Mouse (Mus musculus): ENCODE measurements around the gene Ap1g1.

DNA sequence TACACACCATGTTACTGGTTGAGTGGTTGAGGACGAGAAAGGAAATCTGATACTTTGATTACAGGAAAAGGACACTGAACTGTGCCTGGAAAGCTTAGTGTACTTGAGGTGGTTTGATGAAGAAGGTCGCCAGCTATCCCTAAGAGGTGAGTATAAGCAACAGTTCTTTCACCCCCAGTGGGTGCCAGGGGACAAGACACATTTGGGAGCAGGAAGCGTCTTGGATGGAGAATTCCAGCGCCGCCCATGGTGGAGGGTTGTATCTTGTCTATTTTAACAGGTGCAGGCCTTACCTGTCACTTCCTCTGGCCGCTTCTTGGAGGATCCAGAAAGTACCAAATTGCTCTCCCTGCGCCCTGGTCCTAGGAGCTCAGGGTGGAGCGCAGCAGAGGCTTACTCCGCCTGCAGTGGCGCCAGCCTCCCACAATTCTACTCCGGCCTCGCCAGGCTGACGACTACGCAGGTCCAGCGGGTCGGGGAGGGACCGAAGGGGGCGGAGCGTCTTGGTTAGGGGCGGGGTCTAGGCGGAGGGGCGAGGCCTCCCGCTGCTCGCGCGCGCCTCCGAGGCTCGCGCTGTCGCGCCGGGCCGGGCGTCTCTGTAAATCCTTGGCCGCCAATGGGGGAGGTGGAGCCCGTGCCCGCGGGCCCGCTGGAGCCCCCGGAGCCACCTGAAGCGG is 89.8 kb downstream of the Ap1g1 start, which contains the start of gene Phlpp2:
- no peak for TF ChIP-seq CTCF (IDR thresholded peaks at IDR 0.05; ENCODE audit: low read depth, low read length)
- TF ChIP-seq POLR2A (IDR thresholded peaks at IDR 0.05; ENCODE audit: borderline replicate concordance, low read depth, low read length): no peak
